Mouse (Mus musculus): ENCODE results near the gene Clpsl2.

GRCm38 (mm10) chr17:28524009-28524695 is 25.1 kb upstream of the Clpsl2 start:
- TF ChIP-seq ZNF384 (IDR thresholded peaks at IDR 0.05; ENCODE audit: low read depth, low read length) (no peak), HCFC1 (IDR thresholded peaks at IDR 0.05; ENCODE audit: borderline replicate concordance, insufficient read depth, low read length) (no peak), ZC3H11A (IDR thresholded peaks at IDR 0.05; ENCODE audit: borderline replicate concordance, low read depth, low read length) (no peak)
